Mouse (Mus musculus) ES-E14 (cell line): ENCODE data around the gene Ctnnd2.

Experiments used
- CHD2 ChIP-seq: IDR thresholded peaks from 2 replicates; pipeline ENCODE4 v1.6.1; 2014; ENCODE audit warnings: mild to moderate bottlenecking, low read depth, low read length, inconsistent platforms
- HCFC1 ChIP-seq: IDR thresholded peaks from 2 replicates; pipeline ENCODE4 v1.6.1; 2012; ENCODE audit warnings: low read length, inconsistent platforms, borderline replicate concordance; ENCODE audit not compliant: insufficient read depth
- MAFK ChIP-seq: IDR thresholded peaks from 2 replicates; pipeline ENCODE4 v1.6.1; 2014; ENCODE audit warnings: mild to moderate bottlenecking, low read depth, low read length, inconsistent platforms; ENCODE audit not compliant: insufficient read depth
- ZC3H11A ChIP-seq: IDR thresholded peaks from 2 replicates; pipeline ENCODE4 v1.6.1; 2012; ENCODE audit warnings: low read depth, mild to moderate bottlenecking, inconsistent platforms, low read length, borderline replicate concordance
- ZNF384 ChIP-seq: IDR thresholded peaks from 2 replicates; pipeline ENCODE4 v1.6.1; 2012; ENCODE audit warnings: low read depth, low read length, inconsistent platforms

- TF ChIP-seq ZNF384: no peak
- TF ChIP-seq MAFK: no peak
- no peak for TF ChIP-seq CHD2
- no peak for TF ChIP-seq HCFC1
- TF ChIP-seq ZC3H11A: no peak
Observed at GRCm38 (mm10) chr15:30875523-30875922, 703.1 kb downstream of the Ctnnd2 start.
